Mouse (Mus musculus): ENCODE measurements at regions not wholly inside any gene's neighbourhood (a gene's known extent, or its start where the extent isn't known, plus 50 kb on each side); places are given as distances from the start of the nearest gene placed in this dataset.

DNA sequence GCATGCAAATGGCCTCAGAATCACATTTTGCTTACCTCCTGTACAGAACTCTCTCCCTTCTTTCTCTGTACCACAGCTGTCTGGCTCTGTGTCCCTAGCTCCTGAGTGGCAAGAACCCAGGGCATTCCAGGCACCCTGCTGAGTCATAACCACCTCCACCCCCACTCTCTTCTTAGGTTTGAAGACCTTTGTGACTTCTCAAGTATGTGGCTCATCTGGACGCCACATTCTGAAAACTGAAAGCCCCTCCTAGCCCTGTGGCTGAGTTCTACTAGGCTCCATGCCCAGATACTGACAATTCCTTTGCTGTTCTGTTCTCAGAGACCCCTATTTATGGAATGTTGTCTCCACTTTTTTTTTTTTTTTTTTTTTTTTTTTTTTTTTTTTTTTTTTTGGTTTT, 136.9 kb upstream of the Klf6 start:
- no peak for DNase-seq (ENCODE audit: low spot score)

- DNase-seq (ENCODE audit: low spot score): no peak
These were observed 135.3 kb upstream of the Klf6 start for GRCm38 (mm10) chr13:5725984-5726383.

- DNase-seq (ENCODE audit: low spot score): no peak
These were observed 134.8 kb upstream of the Klf6 start for GRCm38 (mm10) chr13:5726446-5726845.

DNA sequence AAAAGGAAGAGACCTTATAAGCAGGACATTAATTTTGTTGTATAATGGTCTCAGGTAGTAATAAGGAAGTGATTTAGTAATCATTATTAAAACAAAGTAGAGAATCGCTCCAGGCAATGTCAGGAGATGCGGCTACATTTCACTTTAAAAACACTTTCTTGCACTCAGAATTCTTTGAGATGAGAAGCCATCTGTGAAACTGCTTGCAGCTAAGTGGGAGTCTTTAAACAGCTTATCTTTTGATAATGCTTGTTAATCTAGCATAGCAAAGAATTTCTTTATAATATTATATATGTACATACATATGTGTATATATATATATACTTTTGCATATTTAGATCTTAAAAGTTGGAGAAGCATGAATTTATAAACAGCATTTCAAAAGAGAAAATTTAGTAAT, 133.1 kb upstream of the Klf6 start:
- no peak for DNase-seq (ENCODE audit: low spot score)

- no peak for DNase-seq (ENCODE audit: low spot score)
These were observed 132.5 kb upstream of the Klf6 start for GRCm38 (mm10) chr13:5728808-5729207.

DNA sequence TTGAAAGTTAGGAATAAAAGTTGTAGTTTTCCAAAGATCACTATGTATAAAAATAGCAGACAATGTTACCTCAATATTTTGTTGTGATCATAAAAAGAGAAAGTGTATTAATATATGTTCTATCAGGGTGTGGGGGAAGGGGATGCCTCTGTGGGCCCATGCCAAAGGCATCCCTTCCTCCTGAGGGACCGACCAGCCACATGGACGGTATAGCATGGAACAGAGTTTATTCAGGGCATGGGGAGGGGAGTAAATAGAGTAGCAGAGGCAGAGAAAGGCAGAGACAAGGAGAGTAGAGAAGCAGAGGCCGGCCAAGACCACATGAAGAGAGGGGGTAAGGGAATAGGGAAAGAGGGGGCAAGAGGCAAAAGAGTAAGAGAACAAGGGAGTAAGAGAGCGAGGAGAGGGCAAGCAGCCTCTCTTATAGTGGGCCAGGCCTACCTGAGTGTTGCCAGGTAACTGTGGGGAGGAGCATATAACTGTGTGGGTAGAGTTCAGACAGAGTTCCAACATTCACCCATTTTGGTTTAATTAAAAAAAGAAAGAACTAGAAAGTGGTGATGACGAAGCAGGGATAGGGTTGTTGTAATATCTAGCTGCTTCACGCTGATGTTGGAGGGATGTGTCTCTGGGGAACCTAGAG, 131.7 kb upstream of the Klf6 start:
- no peak for DNase-seq (ENCODE audit: low spot score)

- DNase-seq (ENCODE audit: low spot score): no peak
These were observed 129.1 kb upstream of the Klf6 start for GRCm38 (mm10) chr13:5732206-5732605.

GRCm38 (mm10) chr13:5735027-5735624, 126.2 kb upstream of the Klf6 start:
- no peak for DNase-seq (ENCODE audit: low spot score)

- DNase-seq (ENCODE audit: low spot score): no peak
These were observed 124.8 kb upstream of the Klf6 start for GRCm38 (mm10) chr13:5736472-5736871.

DNA sequence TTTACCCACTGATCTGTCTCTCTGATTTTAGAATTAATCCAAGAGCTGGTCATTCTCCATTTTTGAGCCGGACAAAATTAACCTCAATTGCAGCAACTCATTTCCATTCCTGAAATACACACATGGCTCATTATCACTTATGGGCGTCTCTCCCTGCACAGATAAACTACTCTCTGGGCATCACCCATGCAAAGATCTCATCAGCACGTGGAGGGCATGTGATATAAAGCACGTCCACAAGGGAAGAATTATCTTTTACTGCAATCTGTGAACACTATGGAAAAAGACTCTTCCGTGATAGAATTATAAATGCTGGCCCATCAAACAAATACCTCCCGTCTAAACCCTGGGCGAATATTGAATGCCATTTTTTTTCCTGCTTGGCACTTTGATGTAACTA, 124.1 kb upstream of the Klf6 start:
- DNase-seq (ENCODE audit: low spot score): no peak

DNA sequence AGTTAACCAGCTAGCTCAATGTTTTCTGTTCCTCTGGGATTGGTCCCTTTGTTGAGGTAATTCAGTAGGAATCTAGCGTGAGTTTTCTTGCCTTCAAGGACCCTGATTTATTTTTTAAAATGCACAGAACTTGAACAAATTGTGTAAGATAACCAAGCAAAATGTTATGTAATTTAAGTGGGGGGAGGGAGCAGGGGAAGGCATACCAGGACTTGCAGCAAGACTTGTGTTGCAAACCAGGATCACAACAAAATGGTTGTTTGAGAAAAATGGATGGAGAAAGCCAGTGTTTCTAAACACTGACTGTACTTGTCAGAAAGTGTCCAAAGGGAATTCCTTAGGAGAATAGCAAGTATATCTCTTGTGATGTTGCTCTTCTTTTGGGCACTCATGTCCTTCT, 120.5 kb upstream of the Klf6 start:
- DNase-seq (ENCODE audit: low spot score): no peak

DNA sequence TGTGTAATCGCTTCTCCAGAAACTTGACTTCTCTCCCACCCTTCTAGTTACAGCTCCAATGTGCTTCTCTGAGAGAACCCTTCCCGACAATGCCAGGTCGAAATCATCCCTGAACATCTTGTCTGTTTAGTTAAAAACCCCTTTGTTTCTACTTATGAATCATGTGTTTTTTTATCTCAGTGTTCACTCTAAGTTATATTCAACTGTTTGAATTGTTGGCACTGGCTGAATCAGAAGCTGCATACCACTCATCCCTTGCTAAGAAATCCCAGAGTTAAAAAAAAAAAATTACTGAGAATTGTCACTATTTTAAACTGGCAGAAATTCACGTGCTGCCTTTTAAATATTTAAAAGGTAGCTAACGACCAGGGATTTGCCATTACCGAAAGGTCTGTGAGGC, 116.3 kb upstream of the Klf6 start:
- DNase-seq (ENCODE audit: low spot score): no peak

DNA sequence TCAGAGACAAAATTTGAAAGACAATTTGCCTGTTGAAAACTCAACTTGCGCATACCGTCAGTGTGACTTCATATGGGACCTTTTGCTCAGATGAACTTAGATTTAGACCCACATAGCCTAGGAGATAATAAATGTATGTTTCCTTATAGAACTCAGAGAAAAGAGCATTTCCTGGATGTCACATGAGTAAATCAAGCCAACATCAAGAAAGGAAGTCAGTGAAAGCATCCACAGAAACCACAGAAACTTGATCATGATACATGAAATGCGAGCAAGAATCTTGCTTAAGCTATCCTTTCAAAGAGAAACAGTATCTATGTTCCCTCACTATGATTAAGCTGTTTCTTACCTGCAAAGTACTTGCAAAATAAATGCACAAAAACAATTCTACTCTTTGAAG, 104.1 kb upstream of the Klf6 start:
- no peak for DNase-seq (ENCODE audit: low spot score)

DNA sequence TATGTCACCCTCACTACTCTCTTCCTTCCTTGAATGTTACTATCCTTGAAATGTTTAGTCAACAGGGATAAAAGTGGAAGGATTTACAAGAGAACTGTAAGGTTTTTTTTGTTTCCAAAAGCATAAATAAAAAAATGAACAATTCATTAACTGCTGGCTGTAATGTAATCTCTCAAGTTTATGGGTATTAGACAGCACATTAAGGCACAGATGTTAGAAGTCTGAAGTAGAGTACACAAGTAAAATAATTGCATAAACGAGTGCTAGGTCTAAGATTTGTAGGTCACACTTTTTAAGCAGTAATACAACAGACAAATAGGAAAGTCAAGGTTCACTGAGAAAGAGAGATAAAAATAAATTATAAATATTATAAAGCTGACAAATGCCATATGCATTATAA, 103.3 kb upstream of the Klf6 start:
- DNase-seq (ENCODE audit: low spot score): no peak

DNA sequence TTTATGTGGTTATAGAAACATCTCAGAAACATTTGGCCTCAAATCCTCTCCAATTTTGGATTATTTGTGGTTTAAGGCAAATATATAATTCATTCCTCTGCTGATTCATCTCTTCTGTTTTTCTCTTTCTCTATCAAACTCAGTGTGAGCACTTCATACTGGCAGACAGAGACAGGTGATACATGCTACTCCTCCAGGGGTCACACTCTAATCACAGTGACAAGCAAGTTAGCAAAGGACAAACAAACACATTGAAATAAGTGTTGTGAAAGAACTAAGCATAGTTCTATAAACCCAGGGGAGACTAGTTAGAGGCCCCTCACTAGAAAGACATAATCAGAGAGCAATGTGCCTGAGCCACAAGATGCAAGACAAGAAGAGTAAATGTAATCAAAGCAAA, 101.3 kb upstream of the Klf6 start:
- DNase-seq (ENCODE audit: low spot score): no peak

GRCm38 (mm10) chr13:5766394-5766793, 94.9 kb upstream of the Klf6 start:
- no peak for DNase-seq (ENCODE audit: low spot score)

DNA sequence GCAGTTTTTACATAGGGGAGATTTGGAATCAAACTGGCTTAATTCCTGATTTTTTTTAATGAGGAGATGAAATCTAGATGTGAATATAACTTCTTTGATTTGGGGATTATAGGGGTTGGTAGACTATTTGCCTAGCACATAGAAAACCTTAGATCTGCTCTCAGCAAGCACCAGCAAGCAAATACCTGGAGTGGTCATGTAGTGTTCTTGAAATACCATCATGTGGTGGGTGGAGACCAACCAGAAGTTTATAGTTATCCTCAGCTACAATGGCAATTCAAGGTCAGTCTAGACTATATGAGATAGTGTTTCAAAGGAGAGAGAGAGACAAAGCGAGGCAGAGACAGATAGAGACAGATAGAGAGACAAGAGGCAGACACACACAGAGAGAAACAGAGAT, 94.1 kb upstream of the Klf6 start:
- DNase-seq (ENCODE audit: low spot score): no peak

DNA sequence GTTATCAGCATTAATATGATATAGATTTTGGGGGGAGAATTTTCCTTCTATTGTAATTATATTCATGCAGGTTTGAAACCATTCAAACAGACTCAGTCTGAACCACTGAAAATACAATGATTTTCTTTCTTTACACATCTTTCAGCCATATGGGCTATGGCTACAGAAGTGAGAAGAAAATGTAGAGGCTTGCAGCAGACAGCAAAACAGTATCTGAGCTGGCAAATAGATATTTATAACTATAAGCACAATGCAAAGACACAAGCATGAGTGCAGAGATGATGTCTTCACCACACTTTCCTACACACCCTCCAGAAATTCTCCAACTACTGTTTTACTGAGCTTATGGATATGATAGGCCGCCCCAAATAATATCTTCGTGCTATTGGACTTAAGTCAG, 92.6 kb upstream of the Klf6 start:
- no peak for DNase-seq (ENCODE audit: low spot score)

GRCm38 (mm10) chr13:5769283-5770260, 91.7 kb upstream of the Klf6 start:
- no peak for DNase-seq (ENCODE audit: low spot score)

DNA sequence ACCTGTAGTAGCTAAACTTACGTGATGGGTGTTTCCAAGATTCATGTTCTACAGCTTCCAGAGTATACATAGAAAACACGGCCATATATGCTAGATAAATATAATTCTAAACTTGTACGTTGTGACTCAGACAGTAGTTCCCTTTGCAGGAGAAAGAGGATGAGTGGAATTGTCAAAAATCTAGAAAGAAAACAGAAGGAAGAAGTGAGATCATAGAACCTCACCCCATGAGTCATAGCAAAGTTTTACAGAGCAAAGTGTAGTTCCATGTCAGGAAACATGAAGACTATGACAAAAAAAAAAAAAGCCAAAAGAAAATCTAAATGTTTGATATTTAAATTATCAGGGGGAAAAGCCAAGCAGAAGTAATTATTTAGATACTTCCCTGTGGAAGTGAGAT, 87.5 kb upstream of the Klf6 start:
- no peak for DNase-seq (ENCODE audit: low spot score)

DNA sequence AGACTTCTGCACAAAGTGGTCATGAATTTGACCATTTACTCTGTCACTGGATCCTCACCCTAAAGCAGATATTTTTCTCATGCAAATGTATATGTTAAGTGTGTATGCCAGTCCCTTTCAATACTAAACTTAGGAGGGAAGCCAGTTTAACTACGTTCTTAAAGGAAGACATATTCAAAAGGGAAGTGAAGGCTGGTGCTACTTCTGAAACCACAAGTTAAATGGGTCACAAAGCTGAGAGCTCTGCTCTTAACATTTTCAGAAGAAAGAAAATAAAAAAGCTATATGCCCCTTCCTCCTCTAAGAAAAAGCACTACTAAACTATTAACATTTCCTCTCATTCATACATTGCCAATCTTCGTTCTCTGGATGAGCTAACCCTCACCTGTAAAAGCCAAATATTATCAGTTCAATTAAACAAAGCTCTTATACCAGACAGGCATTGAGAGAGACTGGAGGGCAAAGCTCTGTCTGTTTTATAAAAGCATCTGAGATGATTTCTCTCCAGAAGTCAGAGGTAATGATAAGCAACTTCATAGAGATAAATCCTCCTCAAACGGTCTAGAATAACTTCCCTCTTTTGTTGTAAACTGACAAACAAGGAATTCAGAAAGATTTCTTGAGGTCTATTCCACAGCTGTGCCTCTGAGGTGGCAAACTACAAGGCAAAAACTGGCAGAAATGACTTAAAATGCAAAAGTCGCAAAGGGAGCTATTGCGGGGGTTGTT, 82.7 kb upstream of the Klf6 start:
- DNase-seq (ENCODE audit: low spot score): no peak

GRCm38 (mm10) chr13:5779410-5779809, 81.9 kb upstream of the Klf6 start:
- DNase-seq (ENCODE audit: low spot score): no peak

GRCm38 (mm10) chr13:5782540-5782939, 78.7 kb upstream of the Klf6 start:
- no peak for DNase-seq (ENCODE audit: low spot score)
